Mouse (Mus musculus): Measurements from ENCODE around the gene Gsto2. TPM values are rescaled to one million over a fixed set of nuclear protein-coding genes. Genes with fewer than 3 reads are reported as not detected.

Gsto2 gene
- polyA plus RNA-seq, 1 experiment from 2014 or later = 0.39 TPM

GRCm38 (mm10) chr19:47876252-47876651, 10.9 kb downstream of the Gsto2 start:
- DNase-seq = no peak
- no peak for ATAC-seq
- no peak for TF ChIP-seq CTCF (IDR thresholded peaks at IDR 0.05; ENCODE audit: low read depth)
- TF ChIP-seq EP300 (IDR thresholded peaks at IDR 0.05; ENCODE audit: low read depth) = no peak
- WGBS (ENCODE audit: insufficient replicate concordance) = 56% methylated on average over 15 of the region's 15 CpGs
- H3K9me3 ChIP-seq (ENCODE audit: low read length) = no peaks in the 10 kb centered on the region
- no peak overlapping the region for H3K27ac ChIP-seq (ENCODE audit: low read depth)
- no peaks in the 10 kb centered on the region for H3K4me1 ChIP-seq (ENCODE audit: insufficient read depth)
- no peak overlapping the region for H3K9ac ChIP-seq (replicated peaks)
- no peaks in the 10 kb centered on the region for H3K36me3 ChIP-seq (replicated peaks; ENCODE audit: insufficient read depth, low read length)
- H3K27me3 ChIP-seq (ENCODE audit: insufficient read depth, low read length) = 0 out of 2 replicates have a peak, but pooled peaks cover 3% of the 10 kb centered on the region
- H3K4me3 ChIP-seq (ENCODE audit: low read depth, low read length) = no peak overlapping the region
- no peak overlapping the region for H3K4me2 ChIP-seq (ENCODE audit: low read depth, low read length)

- no peaks in the 10 kb centered on the region for H3K4me1 ChIP-seq (ENCODE audit: insufficient read depth)
- no peak overlapping the region for H3K4me3 ChIP-seq (ENCODE audit: low read depth, low read length)
- H3K9me3 ChIP-seq (ENCODE audit: low read length) = no peaks in the 10 kb centered on the region
- ATAC-seq (no peak), DNase-seq (no peak)
- no peak overlapping the region for H3K9ac ChIP-seq (replicated peaks)
- no peaks in the 10 kb centered on the region for H3K27me3 ChIP-seq (ENCODE audit: insufficient read depth, low read length)
- WGBS (ENCODE audit: insufficient replicate concordance) = 74% methylated on average over 7 of the region's 7 CpGs
- no peak overlapping the region for H3K27ac ChIP-seq (ENCODE audit: low read depth)
- TF ChIP-seq CTCF (IDR thresholded peaks at IDR 0.05; ENCODE audit: low read depth) (no peak), EP300 (IDR thresholded peaks at IDR 0.05; ENCODE audit: low read depth) (no peak)
- no peaks in the 10 kb centered on the region for H3K36me3 ChIP-seq (replicated peaks; ENCODE audit: insufficient read depth, low read length)
- H3K4me2 ChIP-seq (ENCODE audit: low read depth, low read length) = no peak overlapping the region
Observed at GRCm38 (mm10) chr19:47881538-47881937, 16.2 kb downstream of the Gsto2 start.

GRCm38 (mm10) chr19:47882151-47882881, 17.0 kb downstream of the Gsto2 start:
- WGBS (ENCODE audit: insufficient replicate concordance) = 25% methylated on average over 11 of the region's 11 CpGs
- Histone ChIP-seq H3K36me3 (replicated peaks; ENCODE audit: insufficient read depth, low read length) (no peaks in the 10 kb centered on the region), H3K9ac (replicated peaks) (no peak overlapping the region), H3K27ac (ENCODE audit: low read depth) (no peak overlapping the region), H3K4me2 (ENCODE audit: low read depth, low read length) (no peak overlapping the region), H3K9me3 (ENCODE audit: low read length) (no peaks in the 10 kb centered on the region), H3K4me3 (ENCODE audit: low read depth, low read length) (no peak overlapping the region), H3K4me1 (ENCODE audit: insufficient read depth) (0 out of 2 replicates have a peak, but pooled peaks cover 2% of the 10 kb centered on the region), H3K27me3 (ENCODE audit: insufficient read depth, low read length) (no peaks in the 10 kb centered on the region)
- ATAC-seq (peak; percentile 69; the same call in 1 of the 2 replicates), DNase-seq (peak; percentile 92)
- peak; percentile 100 for TF ChIP-seq CTCF (IDR thresholded peaks at IDR 0.05; ENCODE audit: low read depth)
- TF ChIP-seq EP300 (IDR thresholded peaks at IDR 0.05; ENCODE audit: low read depth) = no peak

GRCm38 (mm10) chr19:47882882-47883254, 17.5 kb downstream of the Gsto2 start:
- H3K4me1 ChIP-seq (ENCODE audit: insufficient read depth) = 0 out of 2 replicates have a peak, but pooled peaks cover 2% of the 10 kb centered on the region
- H3K27ac ChIP-seq (ENCODE audit: low read depth) = no peak overlapping the region
- H3K4me2 ChIP-seq (ENCODE audit: low read depth, low read length) = no peak overlapping the region
- no peak overlapping the region for H3K9ac ChIP-seq (replicated peaks)
- WGBS (ENCODE audit: insufficient replicate concordance) = 66% methylated on average over 9 of the region's 9 CpGs
- TF ChIP-seq EP300 (IDR thresholded peaks at IDR 0.05; ENCODE audit: low read depth) (no peak), CTCF (IDR thresholded peaks at IDR 0.05; ENCODE audit: low read depth) (no peak)
- no peak for DNase-seq
- no peaks in the 10 kb centered on the region for H3K36me3 ChIP-seq (replicated peaks; ENCODE audit: insufficient read depth, low read length)
- no peak overlapping the region for H3K4me3 ChIP-seq (ENCODE audit: low read depth, low read length)
- H3K9me3 ChIP-seq (ENCODE audit: low read length) = no peaks in the 10 kb centered on the region
- H3K27me3 ChIP-seq (ENCODE audit: insufficient read depth, low read length) = no peaks in the 10 kb centered on the region
- ATAC-seq = no peak

GRCm38 (mm10) chr19:47884296-47885085, 19.2 kb downstream of the Gsto2 start:
- Histone ChIP-seq H3K27me3 (ENCODE audit: insufficient read depth, low read length) (no peaks in the 10 kb centered on the region), H3K27ac (ENCODE audit: low read depth) (no peak overlapping the region), H3K4me2 (ENCODE audit: low read depth, low read length) (no peak overlapping the region), H3K4me3 (ENCODE audit: low read depth, low read length) (no peak overlapping the region), H3K9me3 (ENCODE audit: low read length) (no peaks in the 10 kb centered on the region), H3K9ac (replicated peaks) (no peak overlapping the region), H3K4me1 (ENCODE audit: insufficient read depth) (0 out of 2 replicates have a peak, but pooled peaks cover 2% of the 10 kb centered on the region), H3K36me3 (replicated peaks; ENCODE audit: insufficient read depth, low read length) (no peaks in the 10 kb centered on the region)
- 63% methylated on average over 13 of the region's 13 CpGs for WGBS (ENCODE audit: insufficient replicate concordance)
- ATAC-seq (no peak), DNase-seq (no peak)
- no peak for TF ChIP-seq CTCF (IDR thresholded peaks at IDR 0.05; ENCODE audit: low read depth)
- no peak for TF ChIP-seq EP300 (IDR thresholded peaks at IDR 0.05; ENCODE audit: low read depth)

GRCm38 (mm10) chr19:47885191-47885743, 19.9 kb downstream of the Gsto2 start:
- H3K4me1 ChIP-seq (ENCODE audit: insufficient read depth) = 0 out of 2 replicates have a peak, but pooled peaks cover 2% of the 10 kb centered on the region
- DNase-seq (no peak), ATAC-seq (no peak)
- no peak overlapping the region for H3K4me2 ChIP-seq (ENCODE audit: low read depth, low read length)
- peak overlapping the region; percentile 25; the same call in 1 of the 2 replicates for H3K27ac ChIP-seq (ENCODE audit: low read depth)
- H3K9me3 ChIP-seq (ENCODE audit: low read length) = no peaks in the 10 kb centered on the region
- WGBS (ENCODE audit: insufficient replicate concordance) = 59% methylated on average over 7 of the region's 7 CpGs
- no peak for TF ChIP-seq EP300 (IDR thresholded peaks at IDR 0.05; ENCODE audit: low read depth)
- TF ChIP-seq CTCF (IDR thresholded peaks at IDR 0.05; ENCODE audit: low read depth) = no peak
- H3K4me3 ChIP-seq (ENCODE audit: low read depth, low read length) = no peak overlapping the region
- H3K27me3 ChIP-seq (ENCODE audit: insufficient read depth, low read length) = no peaks in the 10 kb centered on the region
- H3K36me3 ChIP-seq (replicated peaks; ENCODE audit: insufficient read depth, low read length) = no peaks in the 10 kb centered on the region
- no peak overlapping the region for H3K9ac ChIP-seq (replicated peaks)

All from liver, postnatal 0 days (tissue).